Mouse (Mus musculus): ENCODE data around the gene Bloc1s3. TPM values are rescaled to one million over a fixed set of nuclear protein-coding genes. Genes with fewer than 3 reads are reported as not detected.

Bloc1s3 gene
- polyA plus RNA-seq, 1 experiment from 2014 or later: 2.0 TPM

GRCm38 (mm10) chr7:19543584-19543983, 35.4 kb upstream of the Bloc1s3 start:
- Histone ChIP-seq H3K36me3 (ENCODE audit: control insufficient read depth, insufficient read depth, low read length) (no peaks in the 10 kb centered on the region), H3K9me3 (ENCODE audit: control insufficient read depth, low read length) (no peaks in the 10 kb centered on the region), H3K4me3 (ENCODE audit: low read depth, low read length) (no peak overlapping the region), H3K4me2 (no peak overlapping the region), H3K27me3 (replicated peaks; ENCODE audit: control insufficient read depth, insufficient read depth, low read length) (no peaks in the 10 kb centered on the region), H3K4me1 (replicated peaks; ENCODE audit: control insufficient read depth, insufficient read depth, low read length) (peaks cover 12% of the 10 kb centered on the region; the same call in 1 of the 2 replicates), H3K9ac (ENCODE audit: low read depth, low read length) (no peak overlapping the region), H3K27ac (ENCODE audit: low read depth, low read length) (no peak overlapping the region)
- DNase-seq (ENCODE audit: low spot score): no peak
- ATAC-seq (replicated peaks; ENCODE audit: low FRiP score): no peak
- WGBS: 53% methylated on average over 6 of the region's 6 CpGs

GRCm38 (mm10) chr7:19542155-19542691, 34.1 kb upstream of the Bloc1s3 start:
- Histone ChIP-seq H3K4me2 (no peak overlapping the region), H3K36me3 (ENCODE audit: control insufficient read depth, insufficient read depth, low read length) (0 out of 2 replicates have a peak, but pooled peaks cover 2% of the 10 kb centered on the region), H3K9ac (ENCODE audit: low read depth, low read length) (no peak overlapping the region), H3K4me3 (ENCODE audit: low read depth, low read length) (no peak overlapping the region), H3K9me3 (ENCODE audit: control insufficient read depth, low read length) (no peaks in the 10 kb centered on the region), H3K4me1 (replicated peaks; ENCODE audit: control insufficient read depth, insufficient read depth, low read length) (peaks cover 12% of the 10 kb centered on the region; the same call in 1 of the 2 replicates), H3K27me3 (replicated peaks; ENCODE audit: control insufficient read depth, insufficient read depth, low read length) (no peaks in the 10 kb centered on the region), H3K27ac (ENCODE audit: low read depth, low read length) (no peak overlapping the region)
- no peak for ATAC-seq (replicated peaks; ENCODE audit: low FRiP score)
- WGBS: 76% methylated on average over 8 of the region's 8 CpGs
- no peak for DNase-seq (ENCODE audit: low spot score)

- H3K9me3 ChIP-seq (ENCODE audit: control insufficient read depth, low read length): no peaks in the 10 kb centered on the region
- no peaks in the 10 kb centered on the region for H3K27me3 ChIP-seq (replicated peaks; ENCODE audit: control insufficient read depth, insufficient read depth, low read length)
- H3K4me2 ChIP-seq: no peak overlapping the region
- peaks cover 8% of the 10 kb centered on the region; the same call in 1 of the 2 replicates for H3K4me1 ChIP-seq (replicated peaks; ENCODE audit: control insufficient read depth, insufficient read depth, low read length)
- no peak overlapping the region for H3K27ac ChIP-seq (ENCODE audit: low read depth, low read length)
- 88% methylated on average over 7 of the region's 7 CpGs for WGBS
- no peak overlapping the region for H3K9ac ChIP-seq (ENCODE audit: low read depth, low read length)
- ATAC-seq (replicated peaks; ENCODE audit: low FRiP score) (no peak), DNase-seq (ENCODE audit: low spot score) (no peak)
- no peak overlapping the region for H3K4me3 ChIP-seq (ENCODE audit: low read depth, low read length)
- H3K36me3 ChIP-seq (ENCODE audit: control insufficient read depth, insufficient read depth, low read length): 0 out of 2 replicates have a peak, but pooled peaks cover 2% of the 10 kb centered on the region
These were observed 33.6 kb upstream of the Bloc1s3 start for GRCm38 (mm10) chr7:19541681-19542154.

- 92% methylated on average over 2 of the region's 2 CpGs for WGBS
- no peak for ATAC-seq (replicated peaks; ENCODE audit: low FRiP score)
- Histone ChIP-seq H3K27me3 (replicated peaks; ENCODE audit: control insufficient read depth, insufficient read depth, low read length) (no peaks in the 10 kb centered on the region), H3K4me3 (ENCODE audit: low read depth, low read length) (no peak overlapping the region), H3K27ac (ENCODE audit: low read depth, low read length) (no peak overlapping the region), H3K36me3 (ENCODE audit: control insufficient read depth, insufficient read depth, low read length) (0 out of 2 replicates have a peak, but pooled peaks cover 2% of the 10 kb centered on the region), H3K9ac (ENCODE audit: low read depth, low read length) (no peak overlapping the region), H3K4me2 (no peak overlapping the region), H3K4me1 (replicated peaks; ENCODE audit: control insufficient read depth, insufficient read depth, low read length) (peaks cover 2% of the 10 kb centered on the region; the same call in 1 of the 2 replicates), H3K9me3 (ENCODE audit: control insufficient read depth, low read length) (no peaks in the 10 kb centered on the region)
- DNase-seq (ENCODE audit: low spot score): no peak
These were observed 32.8 kb upstream of the Bloc1s3 start for GRCm38 (mm10) chr7:19540771-19541566.

- Histone ChIP-seq H3K4me3 (ENCODE audit: low read depth, low read length) (no peak overlapping the region), H3K9me3 (ENCODE audit: control insufficient read depth, low read length) (no peaks in the 10 kb centered on the region), H3K4me2 (no peak overlapping the region), H3K27me3 (replicated peaks; ENCODE audit: control insufficient read depth, insufficient read depth, low read length) (no peaks in the 10 kb centered on the region), H3K27ac (ENCODE audit: low read depth, low read length) (no peak overlapping the region), H3K4me1 (replicated peaks; ENCODE audit: control insufficient read depth, insufficient read depth, low read length) (no peaks in the 10 kb centered on the region), H3K36me3 (ENCODE audit: control insufficient read depth, insufficient read depth, low read length) (peaks cover 50% of the 10 kb centered on the region), H3K9ac (ENCODE audit: low read depth, low read length) (no peak overlapping the region)
- DNase-seq (ENCODE audit: low spot score) (no peak), ATAC-seq (replicated peaks; ENCODE audit: low FRiP score) (no peak)
- 96% methylated on average over 10 of the region's 10 CpGs for WGBS
These were observed 26.5 kb upstream of the Bloc1s3 start for GRCm38 (mm10) chr7:19534676-19535075.

GRCm38 (mm10) chr7:19532240-19532639, 24.1 kb upstream of the Bloc1s3 start:
- H3K9me3 ChIP-seq (ENCODE audit: control insufficient read depth, low read length): no peaks in the 10 kb centered on the region
- H3K4me2 ChIP-seq: no peak overlapping the region
- WGBS: 91% methylated on average over 14 of the region's 14 CpGs
- H3K27me3 ChIP-seq (replicated peaks; ENCODE audit: control insufficient read depth, insufficient read depth, low read length): no peaks in the 10 kb centered on the region
- ATAC-seq (replicated peaks; ENCODE audit: low FRiP score) (no peak), DNase-seq (ENCODE audit: low spot score) (no peak)
- H3K36me3 ChIP-seq (ENCODE audit: control insufficient read depth, insufficient read depth, low read length): peaks cover 54% of the 10 kb centered on the region
- no peak overlapping the region for H3K4me3 ChIP-seq (ENCODE audit: low read depth, low read length)
- H3K27ac ChIP-seq (ENCODE audit: low read depth, low read length): no peak overlapping the region
- no peak overlapping the region for H3K9ac ChIP-seq (ENCODE audit: low read depth, low read length)
- no peaks in the 10 kb centered on the region for H3K4me1 ChIP-seq (replicated peaks; ENCODE audit: control insufficient read depth, insufficient read depth, low read length)

GRCm38 (mm10) chr7:19531077-19531476, 22.9 kb upstream of the Bloc1s3 start:
- no peak overlapping the region for H3K4me3 ChIP-seq (ENCODE audit: low read depth, low read length)
- no peak overlapping the region for H3K27ac ChIP-seq (ENCODE audit: low read depth, low read length)
- peaks cover 54% of the 10 kb centered on the region for H3K36me3 ChIP-seq (ENCODE audit: control insufficient read depth, insufficient read depth, low read length)
- no peak overlapping the region for H3K4me2 ChIP-seq
- 81% methylated on average over 10 of the region's 10 CpGs for WGBS
- H3K9ac ChIP-seq (ENCODE audit: low read depth, low read length): no peak overlapping the region
- no peaks in the 10 kb centered on the region for H3K27me3 ChIP-seq (replicated peaks; ENCODE audit: control insufficient read depth, insufficient read depth, low read length)
- no peaks in the 10 kb centered on the region for H3K9me3 ChIP-seq (ENCODE audit: control insufficient read depth, low read length)
- DNase-seq (ENCODE audit: low spot score) (no peak), ATAC-seq (replicated peaks; ENCODE audit: low FRiP score) (no peak)
- no peaks in the 10 kb centered on the region for H3K4me1 ChIP-seq (replicated peaks; ENCODE audit: control insufficient read depth, insufficient read depth, low read length)

GRCm38 (mm10) chr7:19525105-19525481, 16.9 kb upstream of the Bloc1s3 start:
- Histone ChIP-seq H3K4me3 (ENCODE audit: low read depth, low read length) (no peak overlapping the region), H3K27ac (ENCODE audit: low read depth, low read length) (no peak overlapping the region), H3K4me2 (no peak overlapping the region), H3K9ac (ENCODE audit: low read depth, low read length) (no peak overlapping the region), H3K36me3 (ENCODE audit: control insufficient read depth, insufficient read depth, low read length) (peaks cover 8% of the 10 kb centered on the region; the same call in 1 of the 2 replicates), H3K4me1 (replicated peaks; ENCODE audit: control insufficient read depth, insufficient read depth, low read length) (peaks cover 19% of the 10 kb centered on the region), H3K27me3 (replicated peaks; ENCODE audit: control insufficient read depth, insufficient read depth, low read length) (peaks cover 56% of the 10 kb centered on the region), H3K9me3 (ENCODE audit: control insufficient read depth, low read length) (no peaks in the 10 kb centered on the region)
- DNase-seq (ENCODE audit: low spot score) (no peak), ATAC-seq (replicated peaks; ENCODE audit: low FRiP score) (no peak)
- 59% methylated on average over 2 of the region's 2 CpGs for WGBS

All from liver, embryonic 11.5 days (tissue).